Mouse (Mus musculus): ENCODE measurements at regions not wholly inside any gene's neighbourhood (a gene's known extent, or its start where the extent isn't known, plus 50 kb on each side); places are given as distances from the start of the nearest gene placed in this dataset.

GRCm38 (mm10) chr4:12775524-12776216, 603.9 kb upstream of the Fam92a start:
- WGBS: 60% methylated on average over 3 of the region's 3 CpGs
- H3K4me3 ChIP-seq (replicated peaks; ENCODE audit: control insufficient read depth, low read depth, low read length): no peak overlapping the region
- H3K4me1 ChIP-seq (ENCODE audit: control insufficient read depth, insufficient read depth, low read length): no peaks in the 10 kb centered on the region
- no peak for TF ChIP-seq POLR2A (IDR thresholded peaks at IDR 0.05; ENCODE audit: borderline replicate concordance, control insufficient read depth, low read depth, low read length)
- TF ChIP-seq CTCF (IDR thresholded peaks at IDR 0.05; ENCODE audit: control insufficient read depth, insufficient read depth, low read length): no peak
- H3K27ac ChIP-seq (ENCODE audit: control insufficient read depth, insufficient read depth, low read depth, low read length, poor library complexity): no peak overlapping the region

GRCm38 (mm10) chr4:12775090-12775489, 603.3 kb upstream of the Fam92a start:
- H3K4me1 ChIP-seq (ENCODE audit: control insufficient read depth, insufficient read depth, low read length): no peaks in the 10 kb centered on the region
- H3K27ac ChIP-seq (ENCODE audit: control insufficient read depth, insufficient read depth, low read depth, low read length, poor library complexity): no peak overlapping the region
- 69% methylated on average over 4 of the region's 4 CpGs for WGBS
- no peak for TF ChIP-seq CTCF (IDR thresholded peaks at IDR 0.05; ENCODE audit: control insufficient read depth, insufficient read depth, low read length)
- TF ChIP-seq POLR2A (IDR thresholded peaks at IDR 0.05; ENCODE audit: borderline replicate concordance, control insufficient read depth, low read depth, low read length): no peak
- no peak overlapping the region for H3K4me3 ChIP-seq (replicated peaks; ENCODE audit: control insufficient read depth, low read depth, low read length)

GRCm38 (mm10) chr4:12774671-12775070, 602.9 kb upstream of the Fam92a start:
- H3K4me1 ChIP-seq (ENCODE audit: control insufficient read depth, insufficient read depth, low read length): no peaks in the 10 kb centered on the region
- TF ChIP-seq CTCF (IDR thresholded peaks at IDR 0.05; ENCODE audit: control insufficient read depth, insufficient read depth, low read length) (no peak), POLR2A (IDR thresholded peaks at IDR 0.05; ENCODE audit: borderline replicate concordance, control insufficient read depth, low read depth, low read length) (no peak)
- no peak overlapping the region for H3K27ac ChIP-seq (ENCODE audit: control insufficient read depth, insufficient read depth, low read depth, low read length, poor library complexity)
- H3K4me3 ChIP-seq (replicated peaks; ENCODE audit: control insufficient read depth, low read depth, low read length): no peak overlapping the region
- WGBS: 75% methylated on average over 5 of the region's 5 CpGs

GRCm38 (mm10) chr4:12773201-12773600, 601.4 kb upstream of the Fam92a start:
- WGBS: 71% methylated on average over 7 of the region's 7 CpGs
- Histone ChIP-seq H3K27ac (ENCODE audit: control insufficient read depth, insufficient read depth, low read depth, low read length, poor library complexity) (no peak overlapping the region), H3K4me3 (replicated peaks; ENCODE audit: control insufficient read depth, low read depth, low read length) (no peak overlapping the region), H3K4me1 (ENCODE audit: control insufficient read depth, insufficient read depth, low read length) (no peaks in the 10 kb centered on the region)
- TF ChIP-seq POLR2A (IDR thresholded peaks at IDR 0.05; ENCODE audit: borderline replicate concordance, control insufficient read depth, low read depth, low read length): no peak
- TF ChIP-seq CTCF (IDR thresholded peaks at IDR 0.05; ENCODE audit: control insufficient read depth, insufficient read depth, low read length): no peak

- Histone ChIP-seq H3K4me3 (replicated peaks; ENCODE audit: control insufficient read depth, low read depth, low read length) (no peak overlapping the region), H3K4me1 (ENCODE audit: control insufficient read depth, insufficient read depth, low read length) (no peaks in the 10 kb centered on the region), H3K27ac (ENCODE audit: control insufficient read depth, insufficient read depth, low read depth, low read length, poor library complexity) (no peak overlapping the region)
- TF ChIP-seq POLR2A (IDR thresholded peaks at IDR 0.05; ENCODE audit: borderline replicate concordance, control insufficient read depth, low read depth, low read length): no peak
- no peak for TF ChIP-seq CTCF (IDR thresholded peaks at IDR 0.05; ENCODE audit: control insufficient read depth, insufficient read depth, low read length)
- WGBS: 87% methylated on average over 5 of the region's 5 CpGs
Measured at GRCm38 (mm10) chr4:12770131-12770780, 598.4 kb upstream of the Fam92a start.

- no peak for TF ChIP-seq CTCF (IDR thresholded peaks at IDR 0.05; ENCODE audit: control insufficient read depth, insufficient read depth, low read length)
- no peak for TF ChIP-seq POLR2A (IDR thresholded peaks at IDR 0.05; ENCODE audit: borderline replicate concordance, control insufficient read depth, low read depth, low read length)
- Histone ChIP-seq H3K4me3 (replicated peaks; ENCODE audit: control insufficient read depth, low read depth, low read length) (no peak overlapping the region), H3K4me1 (ENCODE audit: control insufficient read depth, insufficient read depth, low read length) (no peaks in the 10 kb centered on the region), H3K27ac (ENCODE audit: control insufficient read depth, insufficient read depth, low read depth, low read length, poor library complexity) (no peak overlapping the region)
Measured at GRCm38 (mm10) chr4:12769092-12769491, 597.3 kb upstream of the Fam92a start.

- Histone ChIP-seq H3K4me1 (ENCODE audit: control insufficient read depth, insufficient read depth, low read length) (no peaks in the 10 kb centered on the region), H3K27ac (ENCODE audit: control insufficient read depth, insufficient read depth, low read depth, low read length, poor library complexity) (no peak overlapping the region), H3K4me3 (replicated peaks; ENCODE audit: control insufficient read depth, low read depth, low read length) (no peak overlapping the region)
- WGBS: 69% methylated on average over 1 of the region's 1 CpGs
- TF ChIP-seq POLR2A (IDR thresholded peaks at IDR 0.05; ENCODE audit: borderline replicate concordance, control insufficient read depth, low read depth, low read length): no peak
- TF ChIP-seq CTCF (IDR thresholded peaks at IDR 0.05; ENCODE audit: control insufficient read depth, insufficient read depth, low read length): no peak
Measured at GRCm38 (mm10) chr4:12766763-12767162, 594.9 kb upstream of the Fam92a start.

GRCm38 (mm10) chr4:12750817-12751216, 579.0 kb upstream of the Fam92a start:
- WGBS: 80% methylated on average over 2 of the region's 2 CpGs
- Histone ChIP-seq H3K4me3 (replicated peaks; ENCODE audit: control insufficient read depth, low read depth, low read length) (no peak overlapping the region), H3K27ac (ENCODE audit: control insufficient read depth, insufficient read depth, low read depth, low read length, poor library complexity) (no peak overlapping the region)

More at GRCm38 (mm10) chr4:12750817-12751216, 579.0 kb upstream of the Fam92a start:
- no peak for TF ChIP-seq CTCF (IDR thresholded peaks at IDR 0.05; ENCODE audit: control insufficient read depth, insufficient read depth, low read length)
- no peak for TF ChIP-seq POLR2A (IDR thresholded peaks at IDR 0.05; ENCODE audit: borderline replicate concordance, control insufficient read depth, low read depth, low read length)
- H3K4me1 ChIP-seq (ENCODE audit: control insufficient read depth, insufficient read depth, low read length): no peaks in the 10 kb centered on the region

Measured in bone marrow, adult 2 months (tissue).